Mouse (Mus musculus) adrenal gland, postnatal 36 days (tissue): ENCODE data around the gene Ntm. TPM values are rescaled to one million over a fixed set of nuclear protein-coding genes. Genes with fewer than 3 reads are reported as not detected.
A peak's percentile ranks its signal among the peaks of the same experiment; 100 is the strongest.

ENCODE experiments used
- DNase-seq, 2 experiments: peaks; one replicate each; pipeline ENCODE4 v3.0.0; 2021; ENCODE audit warnings: mixed read lengths in 1 of 2
- total RNA-seq, 2 experiments: library from RNA; stranded (reverse); gene quantifications; 2 replicates each; pipeline ENCODE4 v1.2.3; 2021

Gene Ntm
- total RNA-seq, 2 experiments from 2014 or later: 0.33 to 1.1 TPM

- peak; percentile 37 to 49 for DNase-seq
These were observed 555.0 kb downstream of the Ntm start for GRCm38 (mm10) chr9:29407954-29408353.

GRCm38 (mm10) chr9:29406973-29407372, 556.0 kb downstream of the Ntm start:
- DNase-seq: no peak

GRCm38 (mm10) chr9:29406046-29406445, 556.9 kb downstream of the Ntm start:
- DNase-seq: no peak

- no peak for DNase-seq
These were observed 562.8 kb downstream of the Ntm start for GRCm38 (mm10) chr9:29400151-29400550.

- DNase-seq: no peak
These were observed 566.8 kb downstream of the Ntm start for GRCm38 (mm10) chr9:29396101-29396500.

GRCm38 (mm10) chr9:29393136-29393535, 569.8 kb downstream of the Ntm start:
- DNase-seq: no peak

GRCm38 (mm10) chr9:29390796-29391517, 572.0 kb downstream of the Ntm start:
- no peak for DNase-seq

- no peak for DNase-seq
These were observed 573.7 kb downstream of the Ntm start for GRCm38 (mm10) chr9:29389224-29389623.

- no peak for DNase-seq
These were observed 575.8 kb downstream of the Ntm start for GRCm38 (mm10) chr9:29387136-29387535.

GRCm38 (mm10) chr9:29377172-29378002, 585.6 kb downstream of the Ntm start:
- no peak for DNase-seq

GRCm38 (mm10) chr9:29371341-29371740, 591.6 kb downstream of the Ntm start:
- DNase-seq: no peak

GRCm38 (mm10) chr9:29369621-29370020, 593.3 kb downstream of the Ntm start:
- no peak for DNase-seq

GRCm38 (mm10) chr9:29368291-29368690, 594.6 kb downstream of the Ntm start:
- DNase-seq: no peak

- DNase-seq: no peak
These were observed 605.1 kb downstream of the Ntm start for GRCm38 (mm10) chr9:29357796-29358195.

GRCm38 (mm10) chr9:29342303-29342702, 620.6 kb downstream of the Ntm start:
- no peak for DNase-seq

- DNase-seq: no peak
These were observed 621.6 kb downstream of the Ntm start for GRCm38 (mm10) chr9:29341292-29341691.

- no peak for DNase-seq
These were observed 627.3 kb downstream of the Ntm start for GRCm38 (mm10) chr9:29335671-29336070.

GRCm38 (mm10) chr9:29332296-29333090, 630.4 kb downstream of the Ntm start:
- no peak for DNase-seq

- DNase-seq: no peak
These were observed 632.5 kb downstream of the Ntm start for GRCm38 (mm10) chr9:29330486-29330885.

GRCm38 (mm10) chr9:29326283-29326682, 636.7 kb downstream of the Ntm start:
- no peak for DNase-seq

GRCm38 (mm10) chr9:29325137-29325536, 637.8 kb downstream of the Ntm start:
- peak in 1 of 2 experiments; percentile 5 for DNase-seq

GRCm38 (mm10) chr9:29319197-29319596, 643.7 kb downstream of the Ntm start:
- no peak for DNase-seq
